Mouse (Mus musculus) adrenal gland, postnatal 4 days (tissue): ENCODE results near the gene Olfr609. TPM values are rescaled to one million over a fixed set of nuclear protein-coding genes. Genes with fewer than 3 reads are reported as not detected.
"Not testable (repeated sequence)": the region's sequence is repeated elsewhere in the genome, so short reads cannot be mapped to it uniquely, and the experiment has no call there.

Source experiments
- DNase-seq, 2 experiments: peaks; one replicate each; pipeline ENCODE4 v3.0.0; 2021 to 2022; ENCODE audit warnings: low spot score in 2 of 2, mixed read lengths in 2 of 2
- long read RNA-seq, 2 experiments: library from polyadenylated mRNA; stranded (forward); transcript quantifications; one replicate each; pipeline ENCODE4 v2.0.0; 2021
- total RNA-seq, 2 experiments: library from RNA; stranded (reverse); gene quantifications; 2 replicates each; pipeline ENCODE4 v1.2.3; 2021

Olfr609 gene
- not detected for total RNA-seq
- long read RNA-seq, experiment 1 = 0 reads
- long read RNA-seq, experiment 2 = 0 reads

DNA sequence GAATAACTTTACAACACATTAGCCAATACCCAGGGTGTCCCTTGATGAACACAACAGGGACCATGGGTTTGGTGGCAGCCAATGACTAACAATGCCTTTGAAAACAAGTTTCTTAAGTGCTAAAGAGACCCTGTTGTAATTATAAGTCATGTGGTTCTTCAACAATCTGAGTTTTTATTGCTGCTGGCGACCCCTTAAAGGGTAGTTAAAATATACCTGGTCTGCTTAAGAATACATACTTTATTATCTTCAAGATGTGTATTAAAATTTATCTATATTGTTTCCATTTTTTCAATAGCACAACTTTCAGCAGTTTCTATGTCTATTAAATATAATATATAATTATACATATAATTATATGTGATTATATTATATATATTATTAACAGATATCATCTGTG is at the start of gene Olfr609:
Gene Olfr609, minus strand, starts transcription at position 101 of the 400 bp plus-strand sequence.
- no peak for DNase-seq

DNA sequence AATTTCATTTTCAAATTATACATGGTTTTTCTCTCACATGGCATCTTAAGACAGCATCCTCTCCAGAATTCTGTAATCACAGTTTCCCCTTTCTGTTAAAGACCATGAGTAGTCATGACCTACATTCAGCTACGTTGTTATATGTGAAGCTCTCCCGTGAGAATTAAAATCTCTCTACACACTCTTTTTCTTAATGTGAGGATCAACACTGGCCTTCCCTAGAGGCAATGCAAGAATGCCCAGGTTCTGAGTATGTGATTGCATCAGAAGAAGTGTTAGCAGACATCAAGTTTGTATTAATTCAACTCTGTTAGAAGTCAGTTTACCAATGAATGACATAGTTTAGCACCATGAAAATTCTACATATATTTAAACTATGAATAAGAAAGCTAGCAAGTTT is 44.8 kb upstream of the Olfr609 start, which contains the start of gene Olfr612:
Gene Olfr612, minus strand, starts transcription at position 101 of the 400 bp plus-strand sequence.
- DNase-seq = not testable (repeated sequence)

DNA sequence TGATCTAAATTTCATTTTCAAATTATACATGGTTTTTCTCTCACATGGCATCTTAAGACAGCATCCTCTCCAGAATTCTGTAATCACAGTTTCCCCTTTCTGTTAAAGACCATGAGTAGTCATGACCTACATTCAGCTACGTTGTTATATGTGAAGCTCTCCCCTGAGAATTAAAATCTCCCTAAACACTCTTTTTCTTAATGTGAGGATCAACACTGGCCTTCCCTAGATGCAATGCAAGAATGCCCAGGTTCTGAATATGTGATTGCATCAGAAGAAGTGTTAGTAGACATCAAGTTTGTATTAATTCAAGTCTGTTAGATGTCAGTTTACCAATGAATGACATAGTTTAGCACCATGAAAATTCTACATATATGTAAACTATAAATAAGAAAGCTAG is 22.9 kb upstream of the Olfr609 start, which contains the start of gene Olfr611:
Gene Olfr611, minus strand, starts transcription at position 101 of the 400 bp plus-strand sequence.
- not testable (repeated sequence) for DNase-seq

- DNase-seq = no peak
Measured at GRCm38 (mm10) chr7:103512022-103512421, 14.2 kb upstream of the Olfr609 start, which contains the start of gene Olfr610. Gene Olfr610 (minus strand): TSS chr7:103512122.

- not testable (repeated sequence) for DNase-seq
Measured at GRCm38 (mm10) chr7:103477106-103477505, 20.8 kb downstream of the Olfr609 start.

DNA sequence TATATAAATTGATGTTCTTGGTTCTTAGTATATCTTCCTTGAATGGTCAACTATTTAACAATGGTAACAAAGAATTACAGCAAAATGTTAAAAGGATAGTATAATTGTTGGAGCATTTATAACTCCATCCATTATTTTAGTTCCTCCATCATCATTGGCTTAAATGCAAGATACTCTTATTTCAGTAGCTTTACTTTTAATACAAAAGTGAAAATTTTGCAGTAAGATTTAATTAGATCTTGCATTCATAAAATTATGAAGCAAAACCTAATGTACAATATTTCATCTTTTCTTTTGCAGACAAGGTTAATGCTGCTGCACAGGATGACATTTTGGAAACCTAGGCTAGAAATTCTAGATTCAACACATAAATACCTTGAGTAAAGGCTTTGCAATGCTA is 28.3 kb downstream of the Olfr609 start, which contains the start of gene Olfr608:
Gene Olfr608, plus strand, starts transcription at position 301 of the 400 bp plus-strand sequence.
- no peak for DNase-seq

GRCm38 (mm10) chr7:103460590-103460989 is 37.3 kb downstream of the Olfr609 start:
- no peak for DNase-seq

- no peak for DNase-seq
Measured at GRCm38 (mm10) chr7:103448746-103449145, 49.1 kb downstream of the Olfr609 start, which contains the start of gene Olfr606. Gene Olfr606 (plus strand): TSS chr7:103449046.

DNA sequence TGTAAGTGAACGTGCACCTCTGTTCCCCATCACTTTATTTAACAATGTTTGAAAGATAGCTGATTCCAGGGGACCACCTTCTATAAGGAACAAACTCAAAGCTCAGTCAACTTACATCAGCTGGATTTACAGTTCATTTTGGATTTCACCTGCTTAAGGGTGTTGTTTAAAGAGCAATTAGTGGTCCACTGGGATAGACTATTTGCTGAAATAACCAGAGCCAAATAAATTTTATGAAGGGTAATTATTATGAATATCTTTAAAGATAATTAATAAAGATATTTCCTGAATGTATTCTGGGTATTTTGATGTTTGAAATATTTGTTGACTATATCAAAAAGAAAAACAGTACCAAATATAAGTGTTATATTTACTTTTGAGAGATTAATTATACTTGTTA is 52.5 kb downstream of the Olfr609 start, which contains the start of gene Olfr605:
Gene Olfr605, minus strand, starts transcription at position 101 of the 400 bp plus-strand sequence.
- no peak for DNase-seq

Other genes starting within 250 kb of the Olfr609 start
- gene Usp17ld, start 245.6 kb downstream of the Olfr609 start, total RNA-seq = not detected
- not detected for gene Olfr596, start 192.4 kb downstream of the Olfr609 start, total RNA-seq
- gene Olfr597, start 181.7 kb downstream of the Olfr609 start, total RNA-seq = not detected
- not detected for gene Olfr598, start 174.5 kb downstream of the Olfr609 start, total RNA-seq
- not detected for gene Olfr599, start 162.1 kb downstream of the Olfr609 start, total RNA-seq
- not detected for gene Olfr600, start 148.4 kb downstream of the Olfr609 start, total RNA-seq
- gene Olfr601, start 135.4 kb downstream of the Olfr609 start, total RNA-seq = not detected
- not detected for gene Olfr603, start 111.9 kb downstream of the Olfr609 start, total RNA-seq
- not detected for gene Usp17lc, start 83.0 kb downstream of the Olfr609 start, total RNA-seq
- not detected for gene Olfr605, start 52.6 kb downstream of the Olfr609 start, total RNA-seq
- not detected for gene Olfr606, start 49.0 kb downstream of the Olfr609 start, total RNA-seq
- not detected for gene Olfr607, start 33.9 kb downstream of the Olfr609 start, total RNA-seq
- not detected for gene Olfr608, start 28.2 kb downstream of the Olfr609 start, total RNA-seq
- gene Olfr610, start 14.1 kb upstream of the Olfr609 start, total RNA-seq = not detected
- not detected for gene Olfr611, start 22.8 kb upstream of the Olfr609 start, total RNA-seq
- gene Olfr612, start 44.7 kb upstream of the Olfr609 start, total RNA-seq = not detected
- gene Olfr613, start 50.0 kb upstream of the Olfr609 start, total RNA-seq = not detected
- gene Olfr615, start 58.0 kb upstream of the Olfr609 start, total RNA-seq = not detected
- not detected for gene Olfr616, start 71.1 kb upstream of the Olfr609 start, total RNA-seq
- not detected for gene Olfr617, start 75.0 kb upstream of the Olfr609 start, total RNA-seq
- not detected for gene Olfr618, start 92.0 kb upstream of the Olfr609 start, total RNA-seq
- gene Olfr619, start 102.5 kb upstream of the Olfr609 start, total RNA-seq = not detected
- gene Olfr620, start 114.5 kb upstream of the Olfr609 start, total RNA-seq = not detected
- gene Olfr622, start 144.6 kb upstream of the Olfr609 start, total RNA-seq = not detected
- not detected for gene Olfr623, start 165.6 kb upstream of the Olfr609 start, total RNA-seq
- gene Olfr624, start 173.1 kb upstream of the Olfr609 start, total RNA-seq = under 1 TPM in 1 of 2 experiments, not detected in 1; 0.06 TPM
- gene Olfr625-ps1, start 184.7 kb upstream of the Olfr609 start, total RNA-seq = not detected
- gene Olfr243, start 216.6 kb upstream of the Olfr609 start, total RNA-seq = not detected
- not detected for gene Olfr628, start 232.3 kb upstream of the Olfr609 start, total RNA-seq
- not detected for gene Olfr629, start 246.9 kb upstream of the Olfr609 start, total RNA-seq